Mouse (Mus musculus): ENCODE measurements around the gene Serpinb2. TPM values are rescaled to one million over a fixed set of nuclear protein-coding genes. Genes with fewer than 3 reads are reported as not detected.
A peak's percentile ranks its signal among the peaks of the same experiment; 100 is the strongest.

Serpinb2 gene
- total and polyA plus RNA-seq, 3 experiments = 0.48 to 0.68 (median 0.50) TPM

DNA sequence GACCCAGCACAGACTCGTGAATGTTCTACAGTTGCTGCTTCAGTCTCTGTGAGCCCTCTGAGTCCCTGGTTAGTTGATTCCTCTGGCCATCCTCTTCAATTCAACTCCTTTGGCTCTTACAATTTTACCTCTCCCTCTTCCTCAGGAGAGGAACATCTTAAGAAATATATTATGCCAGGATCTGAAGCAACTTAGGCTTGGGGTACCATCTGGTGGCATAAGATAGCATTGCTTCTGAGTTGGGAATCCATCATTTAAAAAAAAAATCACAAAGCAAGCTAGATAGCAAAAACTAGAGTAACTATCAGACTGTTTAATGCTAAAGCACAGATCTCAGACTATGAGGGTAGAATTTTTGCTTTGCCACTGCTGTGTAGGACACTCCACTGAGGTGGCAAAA, 50.9 kb downstream of the Serpinb2 start:
- intact Hi-C loops (cut with DNase I) = no loop called here
- Histone ChIP-seq H3K4me3 (no peak overlapping the region), H3K9ac (ENCODE audit: low read depth, low read length) (no peak overlapping the region), H3K4me1 (ENCODE audit: control insufficient read depth, insufficient read depth, low read length) (no peaks in the 10 kb centered on the region; the same call in 1 of the 2 replicates), H3K36me3 (ENCODE audit: control insufficient read depth, insufficient read depth, low read length) (no peaks in the 10 kb centered on the region), H3K27me3 (ENCODE audit: control insufficient read depth, insufficient read depth, low read length) (no peaks in the 10 kb centered on the region), H3K79me2 (replicated peaks; ENCODE audit: control insufficient read depth, insufficient read depth, low read length) (no peaks in the 10 kb centered on the region), H3K27ac (no peak overlapping the region)
- 64% methylated on average over 1 of the region's 1 CpGs for WGBS
- TF ChIP-seq CTCF (IDR thresholded peaks at IDR 0.05) (0 out of 2 replicates have a peak, but pooled peaks have one; percentile 23), POLR2A (IDR thresholded peaks at IDR 0.05; ENCODE audit: insufficient read depth, low read depth, low read length) (no peak), EP300 (IDR thresholded peaks at IDR 0.05; ENCODE audit: insufficient read depth, low read depth, low read length) (no peak)
- DNase-seq = no peak

DNA sequence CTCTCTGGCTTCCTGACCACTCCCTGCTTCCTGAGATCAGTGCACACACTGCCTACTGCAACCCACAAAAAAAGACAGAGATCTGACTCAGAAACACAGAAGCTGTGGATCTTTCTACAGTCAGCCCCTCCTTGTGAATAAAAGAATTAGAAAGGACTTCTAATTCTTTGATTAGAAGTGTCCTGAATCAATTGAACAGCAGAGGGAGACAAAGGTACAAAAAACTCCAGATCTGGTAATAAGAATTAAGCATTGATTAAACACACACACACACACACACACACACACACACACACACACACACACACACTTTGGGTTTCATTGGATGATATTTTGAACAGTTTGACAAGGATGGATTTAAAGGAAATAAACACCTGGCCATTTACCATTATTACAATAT, 54.4 kb downstream of the Serpinb2 start:
- no peaks in the 10 kb centered on the region for H3K36me3 ChIP-seq (ENCODE audit: control insufficient read depth, insufficient read depth, low read length)
- TF ChIP-seq EP300 (IDR thresholded peaks at IDR 0.05; ENCODE audit: insufficient read depth, low read depth, low read length) = no peak
- TF ChIP-seq CTCF (IDR thresholded peaks at IDR 0.05) = peak; percentile 30
- no peak for TF ChIP-seq POLR2A (IDR thresholded peaks at IDR 0.05; ENCODE audit: insufficient read depth, low read depth, low read length)
- no peaks in the 10 kb centered on the region for H3K79me2 ChIP-seq (replicated peaks; ENCODE audit: control insufficient read depth, insufficient read depth, low read length)
- no peaks in the 10 kb centered on the region; the same call in 1 of the 2 replicates for H3K4me1 ChIP-seq (ENCODE audit: control insufficient read depth, insufficient read depth, low read length)
- H3K4me3 ChIP-seq = no peak overlapping the region
- no peak overlapping the region for H3K9ac ChIP-seq (ENCODE audit: low read depth, low read length)
- H3K27ac ChIP-seq = no peak overlapping the region
- intact Hi-C loops (cut with DNase I) = no loop called here
- H3K27me3 ChIP-seq (ENCODE audit: control insufficient read depth, insufficient read depth, low read length) = no peaks in the 10 kb centered on the region
- DNase-seq = no peak

DNA sequence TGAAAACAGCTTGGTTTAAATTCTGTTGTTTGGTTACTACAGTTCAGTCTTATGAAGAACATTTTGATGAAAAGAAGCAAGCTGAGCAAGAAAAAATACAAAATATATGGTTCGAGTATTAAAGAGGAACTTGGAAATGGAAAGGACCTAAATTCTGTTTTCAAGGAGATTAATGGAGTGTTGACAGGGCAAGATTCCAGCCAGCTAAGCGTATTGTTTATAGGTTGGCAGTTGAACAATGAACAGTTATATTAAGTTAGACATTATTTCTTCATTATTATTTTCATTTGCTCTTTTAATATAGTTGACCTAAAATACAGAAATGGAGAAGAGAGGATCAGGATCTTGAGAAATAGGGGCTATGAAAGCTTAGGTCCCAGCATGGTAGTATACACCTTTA, 64.9 kb downstream of the Serpinb2 start:
- TF ChIP-seq EP300 (IDR thresholded peaks at IDR 0.05; ENCODE audit: insufficient read depth, low read depth, low read length) (no peak), POLR2A (IDR thresholded peaks at IDR 0.05; ENCODE audit: insufficient read depth, low read depth, low read length) (no peak), CTCF (IDR thresholded peaks at IDR 0.05) (no peak)
- no peaks in the 10 kb centered on the region for H3K79me2 ChIP-seq (replicated peaks; ENCODE audit: control insufficient read depth, insufficient read depth, low read length)
- H3K36me3 ChIP-seq (ENCODE audit: control insufficient read depth, insufficient read depth, low read length) = no peaks in the 10 kb centered on the region
- H3K9ac ChIP-seq (ENCODE audit: low read depth, low read length) = no peak overlapping the region
- DNase-seq = no peak
- H3K4me1 ChIP-seq (ENCODE audit: control insufficient read depth, insufficient read depth, low read length) = no peaks in the 10 kb centered on the region
- no peaks in the 10 kb centered on the region for H3K27me3 ChIP-seq (ENCODE audit: control insufficient read depth, insufficient read depth, low read length)
- no peak overlapping the region for H3K4me3 ChIP-seq
- intact Hi-C loops (cut with DNase I) = no loop called here
- H3K27ac ChIP-seq = no peak overlapping the region
- 67% methylated on average over 2 of the region's 2 CpGs for WGBS

GRCm38 (mm10) chr1:107577514-107577913, 66.3 kb downstream of the Serpinb2 start:
- no peak for TF ChIP-seq CTCF (IDR thresholded peaks at IDR 0.05)
- TF ChIP-seq EP300 (IDR thresholded peaks at IDR 0.05; ENCODE audit: insufficient read depth, low read depth, low read length) = no peak
- no peak for TF ChIP-seq POLR2A (IDR thresholded peaks at IDR 0.05; ENCODE audit: insufficient read depth, low read depth, low read length)
- no peak overlapping the region for H3K27ac ChIP-seq
- no peak overlapping the region for H3K4me3 ChIP-seq
- 47% methylated on average over 1 of the region's 1 CpGs for WGBS
- no peaks in the 10 kb centered on the region for H3K27me3 ChIP-seq (ENCODE audit: control insufficient read depth, insufficient read depth, low read length)
- intact Hi-C loops (cut with DNase I) = no loop called here
- no peaks in the 10 kb centered on the region for H3K36me3 ChIP-seq (ENCODE audit: control insufficient read depth, insufficient read depth, low read length)
- no peak overlapping the region for H3K9ac ChIP-seq (ENCODE audit: low read depth, low read length)
- no peaks in the 10 kb centered on the region for H3K79me2 ChIP-seq (replicated peaks; ENCODE audit: control insufficient read depth, insufficient read depth, low read length)
- H3K4me1 ChIP-seq (ENCODE audit: control insufficient read depth, insufficient read depth, low read length) = no peaks in the 10 kb centered on the region
- DNase-seq = no peak

- TF ChIP-seq CTCF (IDR thresholded peaks at IDR 0.05) = no peak
- WGBS = 75% methylated on average over 1 of the region's 1 CpGs
- Histone ChIP-seq H3K4me1 (ENCODE audit: control insufficient read depth, insufficient read depth, low read length) (no peaks in the 10 kb centered on the region), H3K79me2 (replicated peaks; ENCODE audit: control insufficient read depth, insufficient read depth, low read length) (no peaks in the 10 kb centered on the region), H3K4me3 (no peak overlapping the region), H3K9ac (ENCODE audit: low read depth, low read length) (no peak overlapping the region), H3K36me3 (ENCODE audit: control insufficient read depth, insufficient read depth, low read length) (no peaks in the 10 kb centered on the region), H3K27me3 (ENCODE audit: control insufficient read depth, insufficient read depth, low read length) (no peaks in the 10 kb centered on the region), H3K27ac (no peak overlapping the region)
- intact Hi-C loops (cut with DNase I) = no loop called here
- no peak for DNase-seq
Observed at GRCm38 (mm10) chr1:107581220-107581619, 70.0 kb downstream of the Serpinb2 start.

DNA sequence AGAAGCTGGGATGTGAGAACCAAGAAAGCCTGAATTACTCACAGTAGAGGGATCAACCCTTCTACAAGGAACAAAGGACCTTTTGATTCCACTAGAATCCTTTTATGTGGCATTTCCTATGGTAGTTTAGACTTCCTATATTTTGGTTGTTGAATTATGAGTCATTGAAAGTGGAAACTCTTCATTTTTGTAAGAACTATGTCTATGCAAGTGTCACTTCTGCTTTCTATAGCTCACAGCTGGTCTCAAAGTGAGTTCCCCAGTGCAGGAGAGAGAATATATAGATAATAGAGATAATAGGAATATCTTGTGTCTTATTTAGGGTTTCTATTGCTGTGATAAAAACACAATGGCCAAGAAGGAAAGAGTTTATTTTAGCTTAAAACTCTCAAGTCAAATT, 71.7 kb downstream of the Serpinb2 start:
- TF ChIP-seq EP300 (IDR thresholded peaks at IDR 0.05; ENCODE audit: insufficient read depth, low read depth, low read length) = no peak
- no peak for TF ChIP-seq CTCF (IDR thresholded peaks at IDR 0.05)
- TF ChIP-seq POLR2A (IDR thresholded peaks at IDR 0.05; ENCODE audit: insufficient read depth, low read depth, low read length) = no peak
- DNase-seq = no peak
- H3K36me3 ChIP-seq (ENCODE audit: control insufficient read depth, insufficient read depth, low read length) = no peaks in the 10 kb centered on the region
- H3K27me3 ChIP-seq (ENCODE audit: control insufficient read depth, insufficient read depth, low read length) = no peaks in the 10 kb centered on the region
- intact Hi-C loops (cut with DNase I) = no loop called here
- no peaks in the 10 kb centered on the region for H3K79me2 ChIP-seq (replicated peaks; ENCODE audit: control insufficient read depth, insufficient read depth, low read length)
- no peaks in the 10 kb centered on the region for H3K4me1 ChIP-seq (ENCODE audit: control insufficient read depth, insufficient read depth, low read length)
- no peak overlapping the region for H3K27ac ChIP-seq
- H3K9ac ChIP-seq (ENCODE audit: low read depth, low read length) = no peak overlapping the region
- no peak overlapping the region for H3K4me3 ChIP-seq

All from heart, adult 2 months (tissue).